Mouse (Mus musculus) forebrain, embryonic 14.5 days (tissue): ENCODE results near the gene Nudt9. TPM values are rescaled to one million over a fixed set of nuclear protein-coding genes. Genes with fewer than 3 reads are reported as not detected.

ENCODE experiments used
- ATAC-seq: fragments of 200-750 bp; cut with Nextera tagmentation; 2 replicates; pipeline ENCODE4 v1.8.0; 2017; ENCODE audit warnings: mild to moderate bottlenecking, moderate library complexity
- DNase-seq: peaks from one replicate; pipeline ENCODE4 v3.0.0-alpha.2; 2015; ENCODE audit warnings: low spot score
- H3K27ac ChIP-seq: fragments of 300-500 bp; sonication (generic); 2 replicates; pipeline ENCODE4 v1.5.1; 2014; ENCODE audit warnings: low read depth, mild to moderate bottlenecking, control low read depth, low read length, moderate library complexity
- H3K27me3 ChIP-seq: fragments of 300-500 bp; sonication (generic); replicated peaks from 2 replicates; pipeline ENCODE4 v1.6.1; 2014; ENCODE audit warnings: low read length, control low read depth, mixed read lengths; ENCODE audit not compliant: control insufficient read depth, insufficient read depth
- H3K36me3 ChIP-seq: fragments of 300-500 bp; sonication (generic); 2 replicates; pipeline ENCODE4 v1.6.1; 2014; ENCODE audit warnings: low read length, control low read depth; ENCODE audit not compliant: control insufficient read depth, insufficient read depth
- H3K4me1 ChIP-seq: fragments of 300-500 bp; sonication (generic); 2 replicates; pipeline ENCODE4 v1.6.1; 2014; ENCODE audit warnings: antibody characterized with exemption, low read length, control low read depth; ENCODE audit not compliant: control insufficient read depth, insufficient read depth
- H3K4me2 ChIP-seq: fragments of 300-500 bp; sonication (generic); 2 replicates; pipeline ENCODE4 v1.6.1; 2014; ENCODE audit warnings: mild to moderate bottlenecking, control low read depth, low read length
- H3K4me3 ChIP-seq: fragments of 300-500 bp; sonication (generic); 2 replicates; pipeline ENCODE4 v1.5.1; 2014; ENCODE audit warnings: low read depth, low read length, control low read depth
- H3K9ac ChIP-seq: fragments of 300-500 bp; sonication (generic); 2 replicates; pipeline ENCODE4 v1.6.1; 2014; ENCODE audit warnings: mild to moderate bottlenecking, low read length, control low read depth, moderate library complexity
- H3K9me3 ChIP-seq: fragments of 300-500 bp; sonication (generic); replicated peaks from 2 replicates; pipeline ENCODE4 v1.6.1; 2016; ENCODE audit warnings: low read length, control low read depth, mixed read lengths; ENCODE audit not compliant: control insufficient read depth
- WGBS: fragments of 180-500 bp; shearing (Covaris S2); extraction: QIAGEN DNeasy Blood & Tissue Kit; methylation state at CpG from one replicate; pipeline ENCODE4 v1.1.7; 2014; 5-methylcytosine and 5-hydroxymethylcytosine counted together
- microRNA-seq: library from miRNA; unstranded; fragments of <30 nt; microRNA quantifications from one replicate; pipeline ENCODE4, GENCODE M21; 2016
- polyA plus RNA-seq: library from polyadenylated mRNA; unstranded; fragments of >200 nt; fragmentation: Nextera tagmentation; extraction: Ambion mirVana; gene quantifications from 2 replicates; pipeline ENCODE4 v1.2.1, GENCODE M21; 2014

The Nudt9 gene
- polyA plus RNA-seq, 1 experiment from 2014 or later, result 56.8 TPM

DNA sequence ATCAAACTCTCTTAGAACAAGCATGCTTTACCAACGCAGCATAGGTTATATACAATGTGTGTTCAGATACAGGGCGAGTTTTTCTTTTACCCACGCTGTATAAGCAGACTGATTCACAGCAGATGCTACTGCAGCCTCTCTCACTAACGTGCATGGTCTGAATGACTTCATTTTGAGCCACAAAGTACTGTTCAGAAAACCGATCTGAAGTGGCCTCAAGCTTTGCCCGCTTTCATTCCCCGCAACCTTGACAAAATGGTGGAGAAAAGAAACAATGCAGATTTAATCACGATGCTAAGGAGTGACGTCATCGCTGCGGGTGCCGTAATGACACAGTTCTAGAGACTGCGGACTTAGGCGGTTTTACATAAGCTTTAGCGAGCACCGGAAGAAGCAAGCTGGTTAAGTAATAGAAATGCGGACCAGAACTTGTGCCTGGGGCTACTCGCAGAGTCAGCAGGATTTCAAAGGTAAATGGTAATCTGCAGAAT lies 62.8 kb downstream of the Nudt9 start:
- ATAC-seq (peak; percentile 43), DNase-seq (peak; percentile 91)
- H3K27ac ChIP-seq, result peak overlapping the region; percentile 61
- H3K27me3 ChIP-seq, result no peaks in the 10 kb centered on the region
- H3K4me3 ChIP-seq, result peak overlapping the region; percentile 17
- H3K9me3 ChIP-seq, result no peaks in the 10 kb centered on the region
- no peaks in the 10 kb centered on the region for H3K36me3 ChIP-seq
- WGBS, result 3% methylated on average over 18 of the region's 18 CpGs
- peak overlapping the region; percentile 48 for H3K4me2 ChIP-seq
- peak overlapping the region; percentile 52 for H3K9ac ChIP-seq
- H3K4me1 ChIP-seq, result peaks cover 51% of the 10 kb centered on the region

DNA sequence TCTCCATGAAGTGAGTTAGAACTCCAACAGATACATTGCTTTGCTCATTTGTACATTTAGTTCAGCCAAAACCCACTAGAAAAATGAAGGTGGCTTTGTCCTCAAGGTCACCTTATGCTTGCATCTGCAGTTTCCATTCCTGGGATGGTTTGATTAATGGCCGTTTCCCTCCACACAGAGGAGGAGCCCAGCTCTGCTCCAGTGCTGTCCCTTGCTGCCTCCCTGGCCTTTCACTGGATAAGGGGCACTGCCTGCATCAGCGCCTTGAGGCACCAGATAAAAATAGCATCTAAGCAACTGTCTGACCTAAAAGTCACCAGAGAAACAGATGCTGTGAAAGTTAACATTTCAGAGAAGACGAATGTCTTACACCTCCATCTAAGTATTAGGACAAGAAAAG lies 63.4 kb downstream of the Nudt9 start:
- Histone ChIP-seq H3K4me1 (peaks cover 52% of the 10 kb centered on the region), H3K4me2 (peak overlapping the region; percentile 48), H3K9me3 (no peaks in the 10 kb centered on the region), H3K27ac (peak overlapping the region; percentile 61), H3K9ac (no peak overlapping the region), H3K4me3 (no peak overlapping the region), H3K27me3 (no peaks in the 10 kb centered on the region), H3K36me3 (no peaks in the 10 kb centered on the region)
- ATAC-seq, result no peak
- 37% methylated on average over 3 of the region's 3 CpGs for WGBS
- no peak for DNase-seq

DNA sequence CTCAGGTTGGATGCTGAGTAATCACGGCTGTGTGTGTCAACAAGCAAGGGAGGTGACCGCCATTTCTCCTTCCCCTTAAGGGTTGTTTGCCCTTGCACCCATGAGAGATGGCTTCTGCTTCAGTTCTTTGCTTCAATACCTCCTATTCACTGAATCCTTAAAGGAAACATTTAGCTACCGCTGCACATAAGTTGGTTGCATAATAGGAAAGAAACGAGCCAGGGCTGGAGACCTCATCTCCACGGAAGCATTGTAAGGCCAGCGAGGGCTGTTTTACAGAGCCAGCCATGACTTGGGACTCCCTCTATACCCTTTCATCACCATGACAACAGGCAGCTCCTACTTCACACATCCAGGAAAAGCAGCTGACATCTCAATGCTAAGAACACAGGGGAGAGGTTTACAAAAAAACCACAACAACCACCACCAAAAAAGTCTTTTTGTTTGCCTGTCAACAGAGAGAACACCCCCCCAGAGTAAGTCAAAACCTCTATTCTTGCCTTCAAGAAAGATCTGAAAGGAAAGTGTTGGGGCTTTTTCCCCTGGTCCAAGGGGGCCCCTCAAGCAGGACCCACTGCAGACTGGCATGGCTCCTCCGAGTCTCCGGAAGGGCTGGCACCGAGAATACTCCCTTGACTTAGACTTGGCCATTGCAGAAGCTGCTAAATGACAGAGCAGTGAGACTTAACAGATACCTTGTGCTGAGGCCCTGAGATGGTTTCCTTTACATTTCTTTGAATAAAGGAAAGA lies 64.2 kb downstream of the Nudt9 start:
- Histone ChIP-seq H3K27me3 (no peaks in the 10 kb centered on the region), H3K4me2 (peak overlapping the region; percentile 30), H3K4me3 (no peak overlapping the region), H3K27ac (peak overlapping the region; percentile 45), H3K36me3 (no peaks in the 10 kb centered on the region), H3K4me1 (peaks cover 56% of the 10 kb centered on the region), H3K9ac (peak overlapping the region; percentile 29; the same call in 1 of the 2 replicates), H3K9me3 (no peaks in the 10 kb centered on the region)
- ATAC-seq, result peak; percentile 85
- peak; percentile 96 for DNase-seq
- 2% methylated on average over 9 of the region's 9 CpGs for WGBS

DNA sequence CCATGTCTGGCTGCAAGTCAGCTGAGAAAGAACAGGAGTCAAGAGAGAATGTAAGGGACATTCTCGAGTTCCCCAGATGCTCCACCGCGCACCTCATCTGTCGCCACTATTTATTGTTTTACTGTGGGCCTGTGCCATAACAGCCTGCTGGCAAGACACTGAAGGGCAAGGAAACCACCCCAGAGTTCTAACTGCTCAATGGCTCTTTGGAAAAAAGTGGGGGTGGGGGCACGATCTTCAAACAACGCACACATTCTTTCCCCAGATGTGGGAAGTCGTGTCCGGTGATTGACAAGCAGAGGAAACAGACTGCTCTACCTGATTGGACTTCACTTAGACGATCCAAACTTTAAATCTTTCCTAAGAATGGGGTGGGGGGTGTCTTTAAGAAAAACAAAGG lies 65.9 kb downstream of the Nudt9 start:
- DNase-seq, result no peak
- Histone ChIP-seq H3K27me3 (no peaks in the 10 kb centered on the region), H3K4me1 (peaks cover 56% of the 10 kb centered on the region), H3K4me3 (no peak overlapping the region), H3K9me3 (no peaks in the 10 kb centered on the region), H3K4me2 (peak overlapping the region; percentile 4; the same call in 1 of the 2 replicates), H3K9ac (no peak overlapping the region), H3K36me3 (no peaks in the 10 kb centered on the region), H3K27ac (no peak overlapping the region)
- ATAC-seq, result no peak
- 11% methylated on average over 9 of the region's 9 CpGs for WGBS

DNA sequence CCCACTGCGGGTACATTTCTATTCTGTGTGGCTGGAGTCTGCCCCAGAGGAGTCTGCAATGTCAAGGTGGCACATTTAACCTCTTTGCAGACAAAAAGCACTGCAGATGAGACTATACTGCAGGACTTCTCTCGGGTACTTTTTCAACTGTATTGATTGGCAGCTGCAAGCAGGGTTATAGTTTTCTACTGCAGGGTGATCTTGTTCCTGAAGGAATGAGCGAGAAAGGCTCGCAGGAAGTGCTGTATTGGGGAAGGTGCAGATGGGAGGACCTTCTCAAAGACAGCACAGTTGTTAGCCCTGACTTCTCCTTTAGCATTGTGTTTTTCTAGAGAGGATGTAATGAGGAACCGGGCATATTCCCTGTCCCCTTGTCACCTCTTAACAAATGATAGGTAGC lies 66.4 kb downstream of the Nudt9 start:
- WGBS, result 25% methylated on average over 5 of the region's 5 CpGs
- Histone ChIP-seq H3K4me2 (peak overlapping the region; percentile 33; the same call in 1 of the 2 replicates), H3K27ac (peak overlapping the region; percentile 17; the same call in 1 of the 2 replicates), H3K4me1 (peaks cover 56% of the 10 kb centered on the region), H3K9ac (no peak overlapping the region), H3K4me3 (no peak overlapping the region), H3K9me3 (no peaks in the 10 kb centered on the region), H3K36me3 (no peaks in the 10 kb centered on the region), H3K27me3 (no peaks in the 10 kb centered on the region)
- no peak for ATAC-seq
- DNase-seq, result no peak

DNA sequence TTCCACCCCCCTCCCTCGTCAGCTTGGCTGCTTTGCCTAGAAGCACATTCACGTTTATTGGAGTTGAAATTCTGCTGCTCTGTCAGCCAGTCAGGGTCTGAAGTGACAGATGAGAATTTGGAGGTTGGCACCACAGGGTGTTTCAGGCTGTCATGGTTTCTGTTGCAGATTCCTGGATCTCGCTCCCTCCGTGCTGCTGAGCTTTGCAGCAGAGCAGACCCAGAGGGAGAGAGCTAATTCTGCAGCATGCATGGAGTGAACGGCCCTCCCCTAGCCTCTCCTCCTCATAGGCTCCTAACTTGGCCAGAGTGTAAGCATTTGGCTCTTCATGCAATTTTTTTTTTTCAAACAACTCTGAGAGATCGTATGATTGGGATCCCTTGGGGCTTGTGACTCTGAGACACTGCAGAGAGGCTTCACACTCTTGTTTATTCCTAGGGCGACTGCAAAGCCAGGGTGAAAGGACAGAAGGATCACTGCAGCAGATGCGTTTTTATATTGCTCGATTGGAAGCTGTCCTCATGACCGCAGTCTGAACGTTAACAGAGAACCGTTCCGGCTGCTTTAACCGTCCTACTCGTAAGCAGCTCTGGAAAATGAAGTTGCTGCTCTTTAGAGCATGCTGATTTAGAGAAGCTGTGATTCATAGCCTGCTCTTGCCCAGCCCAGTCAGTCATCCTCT lies 67.5 kb downstream of the Nudt9 start, which contains the start of gene Sparcl1:
Gene Sparcl1 (minus strand): TSS at position 243 of the 682 bp plus-strand sequence.
- ATAC-seq (peak; percentile 24; the same call in 1 of the 2 replicates), DNase-seq (peak; percentile 76)
- Histone ChIP-seq H3K4me1 (peaks cover 50% of the 10 kb centered on the region), H3K27me3 (no peaks in the 10 kb centered on the region), H3K36me3 (no peaks in the 10 kb centered on the region), H3K9ac (peak within 1 kb of the TSS; percentile 42), H3K27ac (peak within 1 kb of the TSS; percentile 35; the same call in 1 of the 2 replicates), H3K4me3 (no peak within 1 kb of the TSS), H3K9me3 (no peaks in the 10 kb centered on the region), H3K4me2 (peak within 1 kb of the TSS; percentile 33)
- WGBS, result 41% methylated on average over 15 of the region's 15 CpGs

Small RNAs within 50 kb of the gene (microRNA-seq; reads per million reads assigned to microRNA genes)
- 2.1 reads per million, percentile 12 among the genes with 10 or more reads in this experiment for gene Mir5619

Other genes starting within 250 kb of the Nudt9 start
- gene Klhl8, start 135.0 kb upstream of the Nudt9 start, polyA plus RNA-seq, result 41.1 and 46.5 TPM in 2 replicates
- gene Hsd17b13, start 68.9 kb upstream of the Nudt9 start, polyA plus RNA-seq, result not detected in 2 replicates
- gene Hsd17b11, start 24.4 kb upstream of the Nudt9 start, polyA plus RNA-seq, result 1.6 and 2.0 TPM in 2 replicates
- 0.44 TPM in 1 of 2 replicates, not detected in the other for gene Gm17660, start 31.3 kb downstream of the Nudt9 start, polyA plus RNA-seq
- gene Sparcl1, start 67.4 kb downstream of the Nudt9 start, polyA plus RNA-seq, result 70.4 and 93.1 TPM in 2 replicates
- gene Dspp, start 124.4 kb downstream of the Nudt9 start, polyA plus RNA-seq, result not detected in 2 replicates
- 0.36 and 0.54 TPM in 2 replicates for gene Dmp1, start 156.3 kb downstream of the Nudt9 start, polyA plus RNA-seq